Mouse (Mus musculus) sigmoid colon, adult 10 weeks (tissue): ENCODE data around the gene Syt12. TPM values are rescaled to one million over a fixed set of nuclear protein-coding genes. Genes with fewer than 3 reads are reported as not detected.

ENCODE experiments used
- polyA plus RNA-seq: library from polyadenylated mRNA; stranded (reverse); fragments of 350-450 nt; fragmentation: Illumina TruSeq; extraction: RNeasy Lipid Tissue Mini Kit (QIAGEN cat#74804); gene quantifications from one replicate; pipeline ENCODE4 v1.2.3, GENCODE M21; 2014; ENCODE audit warnings: low read depth, low replicate concordance

Gene Syt12
- not detected for polyA plus RNA-seq

GRCm38 (mm10) chr19:4477345-4478189 is at the start of gene Syt12:
Gene Syt12 (minus strand): TSS chr19:4477447.

GRCm38 (mm10) chr19:4509986-4510963 is 33.0 kb upstream of the Syt12 start, which contains the start of gene Pcx:
Gene Pcx (plus strand): TSS chr19:4510472.

GRCm38 (mm10) chr19:4498062-4498933 is 21.1 kb upstream of the Syt12 start, which contains the start of gene 2010003K11Rik:
Gene 2010003K11Rik (minus strand): TSS chr19:4498583.

GRCm38 (mm10) chr19:4439161-4439801 is 38.0 kb downstream of the Syt12 start, which contains the start of gene Rhod:
Gene Rhod (minus strand): TSS chr19:4439432.

GRCm38 (mm10) chr19:4397798-4398629 is 79.2 kb downstream of the Syt12 start, which contains the start of gene Kdm2a:
Gene Kdm2a (minus strand): TSS chr19:4398285.

Other genes with a start within 250 kb of the Syt12 start
- gene Pold4, start 245.5 kb downstream of the Syt12 start, polyA plus RNA-seq = not detected
- 9.6 TPM for gene Ssh3, start 208.3 kb downstream of the Syt12 start, polyA plus RNA-seq
- gene Ankrd13d, start 194.3 kb downstream of the Syt12 start, polyA plus RNA-seq = not detected
- 17.6 TPM for gene Grk2, start 171.2 kb downstream of the Syt12 start, polyA plus RNA-seq
- gene Kdm2a, start 79.2 kb downstream of the Syt12 start, polyA plus RNA-seq = 81.4 TPM
- gene Rhod, start 38.0 kb downstream of the Syt12 start, polyA plus RNA-seq = 0.91 TPM
- gene 2010003K11Rik, start 21.1 kb upstream of the Syt12 start, polyA plus RNA-seq = 7.6 TPM
- gene Pcx, start 33.0 kb upstream of the Syt12 start, polyA plus RNA-seq = 0.50 TPM
- gene Lrfn4, start 138.2 kb upstream of the Syt12 start, polyA plus RNA-seq = not detected
- gene Rce1, start 148.2 kb upstream of the Syt12 start, polyA plus RNA-seq = 5.1 TPM
- gene Gm960, start 221.2 kb upstream of the Syt12 start, polyA plus RNA-seq = not detected
- 0.35 TPM for gene Sptbn2, start 233.7 kb upstream of the Syt12 start, polyA plus RNA-seq